2 mouse cellular contexts compared by ENCODE assay signal in the genomic region with DNA sequence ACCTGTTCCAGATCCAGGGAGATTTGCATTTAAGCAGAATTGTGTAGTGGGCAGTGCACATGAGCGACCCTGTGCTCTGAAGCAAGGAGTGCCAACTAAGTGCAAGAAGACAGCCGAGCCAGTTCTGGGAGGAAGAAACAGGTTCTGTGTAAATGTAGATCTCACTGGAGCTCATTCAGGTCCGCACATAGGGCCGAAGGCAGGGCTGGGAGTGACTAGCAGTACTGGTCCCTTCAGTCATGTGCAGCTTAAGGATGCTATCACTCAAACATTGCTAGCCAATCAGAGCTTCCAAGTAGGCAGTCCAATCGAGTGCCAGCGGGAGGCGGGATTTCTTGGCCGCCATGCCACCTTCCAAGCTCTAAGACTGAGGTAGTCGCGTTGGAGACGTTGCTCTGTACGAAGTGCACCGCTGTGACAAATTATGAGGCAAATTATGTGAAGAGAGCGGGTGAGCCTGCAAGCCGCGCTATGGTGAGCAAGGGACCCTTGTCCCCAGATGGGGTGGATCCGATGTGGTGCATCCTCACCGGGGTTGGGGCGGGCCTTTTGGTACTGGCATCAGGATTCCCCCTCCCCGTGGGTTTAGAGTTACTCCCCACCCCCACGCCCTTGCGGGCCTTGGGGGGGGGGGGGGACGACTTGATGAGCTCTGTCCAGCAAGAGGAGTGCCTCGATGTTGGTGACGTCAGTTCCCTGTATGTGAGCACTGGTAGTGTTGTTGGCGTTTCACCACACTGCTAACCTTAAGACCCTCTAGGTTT.
TF ChIP-seq lines count a peak whose summit lies in the region.

No protein-coding gene starts in this region.

TF ChIP-seq in C2C12, 6 proteins besides CTCF, POLR2A, EP300 and RAD21:
- TF ChIP-seq USF1 (IDR thresholded peaks at IDR 0.05; ENCODE audit: low read depth) (peak; percentile 78), MYOD1 (IDR thresholded peaks at IDR 0.05; ENCODE audit: control insufficient read depth, insufficient read length, low read depth) (no peak)

TF ChIP-seq in myocyte, 11 proteins besides CTCF, POLR2A, EP300 and RAD21:
- TF ChIP-seq POLR2AphosphoS2 (IDR thresholded peaks at IDR 0.05; ENCODE audit: insufficient read length, low read depth) (peak; percentile 28), REST (IDR thresholded peaks at IDR 0.05; ENCODE audit: insufficient read depth, insufficient read length) (peak; percentile 62), USF1 (IDR thresholded peaks at IDR 0.05; ENCODE audit: low read depth) (peak; percentile 80), TCF12 (IDR thresholded peaks at IDR 0.05; ENCODE audit: insufficient read depth, poor library complexity, severe bottlenecking) (no peak), E2F4 (IDR thresholded peaks at IDR 0.05; ENCODE audit: insufficient read depth) (no peak), MAX (IDR thresholded peaks at IDR 0.05; ENCODE audit: low read depth) (no peak)
